Mouse (Mus musculus) CH12.LX (cell line): ENCODE results near the gene Isg15. TPM values are rescaled to one million over a fixed set of nuclear protein-coding genes. Genes with fewer than 3 reads are reported as not detected.

Source experiments
- DNase-seq: peaks from one replicate; pipeline ENCODE4 v3.0.0-alpha.2; 2013; ENCODE audit errors: extremely low read depth
- H3K27ac ChIP-seq: 2 replicates; pipeline ENCODE4 v1.5.1; 2012; ENCODE audit warnings: low read depth, mild to moderate bottlenecking, control low read depth, moderate library complexity; ENCODE audit not compliant: insufficient read depth
- H3K27me3 ChIP-seq: replicated peaks from 2 replicates; pipeline ENCODE3; 2012; ENCODE audit warnings: inconsistent platforms
- H3K36me3 ChIP-seq, 2 experiments: replicated peaks in 1 of 2; 2 replicates each; pipeline versions ENCODE3 to v1.6.1; 2012; ENCODE audit warnings: inconsistent platforms in 1 of 2, low read length in 1 of 2, mild to moderate bottlenecking in 1 of 2, mixed read lengths in 1 of 2, moderate library complexity in 1 of 2; ENCODE audit not compliant: control insufficient read depth in 1 of 2, insufficient read depth in 1 of 2
- H3K4me1 ChIP-seq, 2 experiments: 2 replicates each; pipeline ENCODE4 v1.6.1; 2012; ENCODE audit warnings: inconsistent platforms in 1 of 2, moderate library complexity in 1 of 2; ENCODE audit not compliant: insufficient read depth in 2 of 2, control insufficient read depth in 1 of 2
- H3K4me2 ChIP-seq: 2 replicates; pipeline ENCODE4 v1.6.1; 2012; ENCODE audit warnings: low read depth, mild to moderate bottlenecking, control low read depth; ENCODE audit not compliant: poor library complexity, insufficient read depth, severe bottlenecking
- H3K4me3 ChIP-seq, 3 experiments: fragments of 150-350 bp in 1 of 3; sonication (generic) in 1 of 3; replicated peaks in 1 of 3; 2 replicates each; pipeline versions ENCODE3 to v1.5.1; 2011 to 2012; ENCODE audit warnings: low read depth in 2 of 3, low read length in 2 of 3, mild to moderate bottlenecking in 2 of 3, moderate library complexity in 2 of 3, control low read depth in 1 of 3, improper control_type of control experiment in 1 of 3, inconsistent platforms in 1 of 3, mixed read lengths in 1 of 3; ENCODE audit not compliant: poor library complexity in 1 of 3
- H3K79me2 ChIP-seq: replicated peaks from 2 replicates; pipeline ENCODE4 v1.6.1; 2012; ENCODE audit warnings: mild to moderate bottlenecking, moderate library complexity; ENCODE audit not compliant: control insufficient read depth, poor library complexity, insufficient read depth, severe bottlenecking; ENCODE audit errors: extremely low read depth
- H3K9ac ChIP-seq: 2 replicates; pipeline ENCODE4 v1.6.1; 2012; ENCODE audit warnings: low read depth, mild to moderate bottlenecking, control low read depth, moderate library complexity; ENCODE audit not compliant: insufficient read depth
- H3K9me3 ChIP-seq: replicated peaks from 2 replicates; pipeline ENCODE3; 2012; ENCODE audit warnings: low read length, inconsistent platforms, mixed read lengths
- BHLHE40 ChIP-seq: IDR thresholded peaks from 2 replicates; pipeline ENCODE4 v1.6.1; 2011; ENCODE audit warnings: mild to moderate bottlenecking, low read depth, low read length, improper control_type of control experiment
- CHD1 ChIP-seq: IDR thresholded peaks from 2 replicates; pipeline ENCODE4 v1.6.1; 2012; ENCODE audit warnings: low read depth, low read length, improper control_type of control experiment, inconsistent platforms
- CHD2 ChIP-seq: IDR thresholded peaks from 2 replicates; pipeline ENCODE4 v1.6.1; 2011; ENCODE audit warnings: low read length, improper control_type of control experiment
- CTCF ChIP-seq, 2 experiments: IDR thresholded peaks in 1 of 2; conservative IDR thresholded peaks in 1 of 2; 2 replicates each; pipeline ENCODE4 v1.5.1; 2011 to 2012; ENCODE audit warnings: low read depth in 2 of 2, low read length in 2 of 2, improper control_type of control experiment in 1 of 2, inconsistent platforms in 1 of 2, mild to moderate bottlenecking in 1 of 2, moderate library complexity in 1 of 2
- E2F4 ChIP-seq: IDR thresholded peaks from 2 replicates; pipeline ENCODE4 v1.6.1; 2011; ENCODE audit warnings: low read depth, low read length, improper control_type of control experiment; ENCODE audit not compliant: insufficient replicate concordance
- ELF1 ChIP-seq: IDR thresholded peaks from 2 replicates; pipeline ENCODE4 v1.6.1; 2014; ENCODE audit warnings: low read depth, mild to moderate bottlenecking, inconsistent platforms, low read length, improper control_type of control experiment
- EP300 ChIP-seq: IDR thresholded peaks from 2 replicates; pipeline ENCODE4 v1.6.1; 2011; ENCODE audit warnings: low read length, improper control_type of control experiment
- ETS1 ChIP-seq: conservative IDR thresholded peaks from 2 replicates; pipeline ENCODE4 v1.6.1; 2012; ENCODE audit warnings: low read depth, mild to moderate bottlenecking, inconsistent platforms, low read length, improper control_type of control experiment, moderate library complexity
- GABPA ChIP-seq: IDR thresholded peaks from 2 replicates; pipeline ENCODE4 v1.6.1; 2012; ENCODE audit warnings: low read depth, low read length, improper control_type of control experiment, inconsistent platforms; ENCODE audit not compliant: insufficient replicate concordance
- HCFC1 ChIP-seq: IDR thresholded peaks from 2 replicates; pipeline ENCODE4 v1.6.1; 2012; ENCODE audit warnings: low read depth, mild to moderate bottlenecking, inconsistent platforms, low read length, improper control_type of control experiment
- IRF4 ChIP-seq: IDR thresholded peaks from 2 replicates; pipeline ENCODE4 v1.6.1; 2014; ENCODE audit warnings: low read depth, mild to moderate bottlenecking, inconsistent platforms, low read length, improper control_type of control experiment
- JUND ChIP-seq: conservative IDR thresholded peaks from 2 replicates; pipeline ENCODE4 v1.6.1; 2011; ENCODE audit warnings: low read depth, low read length, improper control_type of control experiment
- KAT2A ChIP-seq: IDR thresholded peaks from 2 replicates; pipeline ENCODE4 v1.6.1; 2012; ENCODE audit warnings: low read length, improper control_type of control experiment, inconsistent platforms; ENCODE audit not compliant: insufficient replicate concordance
- MAFK ChIP-seq: IDR thresholded peaks from 2 replicates; pipeline ENCODE4 v1.6.1; 2011; ENCODE audit warnings: low read length, improper control_type of control experiment; ENCODE audit not compliant: insufficient replicate concordance
- MEF2A ChIP-seq: IDR thresholded peaks from 2 replicates; pipeline ENCODE4 v1.6.1; 2014; ENCODE audit warnings: low read depth, mild to moderate bottlenecking, inconsistent platforms, low read length, improper control_type of control experiment, borderline replicate concordance
- MXI1 ChIP-seq: IDR thresholded peaks from 2 replicates; pipeline ENCODE4 v1.6.1; 2011; ENCODE audit warnings: mild to moderate bottlenecking, low read depth, low read length, improper control_type of control experiment
- MYC ChIP-seq: IDR thresholded peaks from 2 replicates; pipeline ENCODE4 v1.6.1; 2011; ENCODE audit warnings: low read depth, mild to moderate bottlenecking, improper control_type of control experiment, low read length
- NRF1 ChIP-seq: IDR thresholded peaks from 2 replicates; pipeline ENCODE4 v1.6.1; 2014; ENCODE audit warnings: low read depth, mild to moderate bottlenecking, inconsistent platforms, low read length, improper control_type of control experiment, moderate library complexity
- POLR2A ChIP-seq: IDR thresholded peaks from 2 replicates; pipeline ENCODE4 v1.6.1; 2011; ENCODE audit warnings: low read depth, mild to moderate bottlenecking, improper control_type of control experiment, low read length
- RAD21 ChIP-seq: IDR thresholded peaks from 2 replicates; pipeline ENCODE4 v1.6.1; 2011; ENCODE audit warnings: low read depth, mild to moderate bottlenecking, low read length, improper control_type of control experiment, moderate library complexity
- SIN3A ChIP-seq: IDR thresholded peaks from 2 replicates; pipeline ENCODE4 v1.6.1; 2012; ENCODE audit warnings: low read length, improper control_type of control experiment, inconsistent platforms
- TBP ChIP-seq: conservative IDR thresholded peaks from 2 replicates; pipeline ENCODE4 v1.6.1; 2011; ENCODE audit warnings: low read depth, low read length, improper control_type of control experiment
- TCF12 ChIP-seq: IDR thresholded peaks from 2 replicates; pipeline ENCODE4 v1.6.1; 2014; ENCODE audit warnings: low read depth, mild to moderate bottlenecking, inconsistent platforms, low read length, improper control_type of control experiment
- UBTF ChIP-seq: IDR thresholded peaks from 2 replicates; pipeline ENCODE4 v1.6.1; 2012; ENCODE audit warnings: low read depth, mild to moderate bottlenecking, inconsistent platforms, low read length, improper control_type of control experiment, moderate library complexity
- USF2 ChIP-seq: conservative IDR thresholded peaks from 2 replicates; pipeline ENCODE4 v1.6.1; 2011; ENCODE audit warnings: low read depth, low read length, improper control_type of control experiment
- ZMIZ1 ChIP-seq: IDR thresholded peaks from 2 replicates; pipeline ENCODE4 v1.6.1; 2012; ENCODE audit warnings: low read depth, mild to moderate bottlenecking, inconsistent platforms, low read length, improper control_type of control experiment
- ZNF384 ChIP-seq: IDR thresholded peaks from 2 replicates; pipeline ENCODE4 v1.6.1; 2012; ENCODE audit warnings: low read depth, low read length, improper control_type of control experiment, inconsistent platforms
- dilution Hi-C: fragments of 300-500 bp; cut with MboI; formaldehyde crosslinking; loops from 2 replicates; pipeline ENCODE4 v1.14.3; 2020; ENCODE audit warnings: low sequenced_read_pairs; ENCODE audit not compliant: extremely low pct_unique_long_range_greater_than_20kb, extremely low pct_ligation_motif_present
- in situ Hi-C: fragments of 300-500 bp; cut with MboI; formaldehyde crosslinking; loops from 3 replicates; pipeline ENCODE4 v1.14.3; 2019; ENCODE audit warnings: low sequenced_read_pairs, low pct_ligation_motif_present, low pct_unique_long_range_greater_than_20kb, mixed read lengths
- polyA plus RNA-seq: library from polyadenylated mRNA; unstranded; fragments of >175 nt; gene quantifications from 2 replicates; pipeline ENCODE4 v1.2.1, GENCODE M21; 2012; ENCODE audit warnings: low read depth; ENCODE audit not compliant: insufficient read length
- total RNA-seq, 2 experiments: library from RNA; depleted of rRNA; stranded (reverse); fragments of 300-350 nt in 1 of 2; fragments of >200 nt in 1 of 2; gene quantifications; 2 replicates each; pipeline ENCODE4 v1.2.3; 2012 to 2014

The Isg15 gene
- total and polyA plus RNA-seq, 3 experiments = 4.8 to 6.8 (median 6.0) TPM

- TF ChIP-seq MYC (peak; percentile 78), KAT2A (peak; percentile 81; the same call in 1 of the 2 replicates), ELF1 (peak; percentile 89), GABPA (no peak; the same call in 1 of the 2 replicates)
- TF ChIP-seq, all 38 proteins: peak for 15
Observed at GRCm38 (mm10) chr4:156235808-156236533, 35.4 kb upstream of the Isg15 start, which contains the start of gene Noc2l (continued).

- Histone ChIP-seq H3K79me2 (peaks cover 33% of the 10 kb centered on the region), H3K27ac (no peak overlapping the region), H3K9me3 (no peaks in the 10 kb centered on the region), H3K4me1 (peaks cover 8 to 32% of the 10 kb centered on the region in 2 experiments), H3K27me3 (no peaks in the 10 kb centered on the region), H3K4me3 (peak overlapping the region; percentile 67 to 88 (median 85)), H3K9ac (peak overlapping the region; percentile 85), H3K4me2 (peak overlapping the region; percentile 75), H3K36me3 (peaks cover 58 to 70% of the 10 kb centered on the region in 2 experiments)
- TF ChIP-seq RAD21 (no peak; the same call in 1 of the 2 replicates), CTCF (conservative IDR thresholded peaks at IDR 0.05 in 1 of 2, IDR thresholded peaks at IDR 0.05 in 1 of 2; ENCODE audit: low read depth in 2 of 2, low read length in 2 of 2) (0 out of 4 replicates have a peak, but pooled peaks of 1 of the 2 experiments have one; percentile 25), MAFK (no peak)
- dilution Hi-C loops (no loop called here), in situ Hi-C loops (no loop called here)
- DNase-seq = peak; percentile 51
Observed at GRCm38 (mm10) chr4:156235360-156235770, 34.7 kb upstream of the Isg15 start.

DNA sequence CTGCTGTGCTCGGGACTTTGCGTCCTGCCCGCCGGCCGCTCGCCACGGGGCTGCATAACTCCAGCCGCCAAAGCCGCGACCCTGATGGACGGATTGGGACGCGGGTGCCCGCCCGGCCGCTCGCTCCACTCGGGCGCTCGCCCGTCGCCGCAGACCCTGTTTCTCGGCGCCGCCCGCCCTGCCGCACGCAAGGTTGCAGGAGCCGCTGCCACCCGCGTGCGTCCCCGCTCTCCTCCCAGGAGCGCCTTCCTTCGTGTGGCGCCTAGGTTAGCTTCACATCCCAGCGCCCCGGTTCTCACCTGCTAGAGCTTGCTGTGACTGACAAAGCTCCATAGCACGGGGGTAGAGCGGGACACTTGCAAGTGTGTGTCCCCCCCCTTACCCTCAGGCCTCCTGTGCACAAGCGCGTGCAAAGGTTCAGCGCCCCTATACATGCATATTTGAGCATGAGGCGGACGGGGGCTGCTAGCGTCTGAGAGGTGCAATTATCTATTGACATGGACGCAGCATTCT is 34.1 kb upstream of the Isg15 start, which contains the start of gene Plekhn1:
Gene Plekhn1, minus strand, starts transcription at position 157 of the 513 bp plus-strand sequence.
- Histone ChIP-seq H3K27me3 (no peaks in the 10 kb centered on the region), H3K79me2 (peaks cover 31% of the 10 kb centered on the region), H3K4me1 (peaks cover 8 to 32% of the 10 kb centered on the region in 2 experiments), H3K27ac (no peak within 1 kb of the TSS), H3K9ac (peak within 1 kb of the TSS; percentile 85), H3K4me2 (peak within 1 kb of the TSS; percentile 82), H3K9me3 (no peaks in the 10 kb centered on the region), H3K4me3 (peak within 1 kb of the TSS; percentile 67 to 88 (median 85)), H3K36me3 (peaks cover 58 to 70% of the 10 kb centered on the region in 2 experiments)
- peak; percentile 55 for DNase-seq
- in situ Hi-C loops = no loop called here
- dilution Hi-C loops = no loop called here
- TF ChIP-seq ETS1 (no peak), EP300 (no peak), IRF4 (peak; percentile 42; the same call in 1 of the 2 replicates), CTCF (conservative IDR thresholded peaks at IDR 0.05 in 1 of 2, IDR thresholded peaks at IDR 0.05 in 1 of 2; ENCODE audit: low read depth in 2 of 2, low read length in 2 of 2) (no peak), E2F4 (no peak), GABPA (no peak), POLR2A (peak; percentile 57), CHD2 (no peak), MAFK (no peak), MYC (peak; percentile 57), USF2 (no peak), TBP (no peak), MXI1 (peak; percentile 56), TCF12 (0 out of 2 replicates have a peak, but pooled peaks have one; percentile 26), SIN3A (no peak), MEF2A (no peak), ELF1 (no peak), RAD21 (no peak; the same call in 1 of the 2 replicates), NRF1 (no peak; the same call in none of the 2 replicates), CHD1 (no peak), UBTF (peak; percentile 79), ZMIZ1 (0 out of 2 replicates have a peak, but pooled peaks have one; percentile 34), ZNF384 (no peak), BHLHE40 (peak; percentile 40; the same call in 1 of the 2 replicates), JUND (no peak), KAT2A (no peak), HCFC1 (peak; percentile 55; the same call in 1 of the 2 replicates)
